Mouse (Mus musculus) stomach, postnatal 0 days (tissue): ENCODE data around the gene Plekhb2.

Experiments used
- CTCF ChIP-seq: IDR thresholded peaks from 2 replicates; pipeline ENCODE4 v1.5.1; 2016; ENCODE audit warnings: antibody characterized with exemption, low read depth, mild to moderate bottlenecking, moderate library complexity
- EP300 ChIP-seq: optimal IDR thresholded peaks from 2 replicates; pipeline ENCODE3; 2016; ENCODE audit warnings: antibody characterized with exemption

GRCm38 (mm10) chr1:34928656-34929055 is 78.9 kb downstream of the Plekhb2 start:
- TF ChIP-seq CTCF (no peak), EP300 (no peak)
